Mouse (Mus musculus): ENCODE measurements around the gene Npepps.

Npepps gene

GRCm38 (mm10) chr11:97241321-97241720 is 39.1 kb downstream of the Npepps start:
- DNase-seq (ENCODE audit: low read depth, low spot score): no peak

- DNase-seq (ENCODE audit: low read depth, low spot score): no peak
Observed at GRCm38 (mm10) chr11:97237976-97238375, 42.5 kb downstream of the Npepps start.

- no peak for DNase-seq (ENCODE audit: low read depth, low spot score)
Observed at GRCm38 (mm10) chr11:97232436-97232835, 48.0 kb downstream of the Npepps start.

- DNase-seq (ENCODE audit: low read depth, low spot score): no peak
Observed at GRCm38 (mm10) chr11:97229396-97229795, 51.0 kb downstream of the Npepps start.

GRCm38 (mm10) chr11:97228985-97229384 is 51.5 kb downstream of the Npepps start:
- no peak for DNase-seq (ENCODE audit: low read depth, low spot score)

- no peak for DNase-seq (ENCODE audit: low read depth, low spot score)
Observed at GRCm38 (mm10) chr11:97226131-97226530, 54.3 kb downstream of the Npepps start.

- no peak for DNase-seq (ENCODE audit: low read depth, low spot score)
Observed at GRCm38 (mm10) chr11:97223485-97223884, 57.0 kb downstream of the Npepps start.

GRCm38 (mm10) chr11:97221611-97222010 is 58.8 kb downstream of the Npepps start:
- DNase-seq (ENCODE audit: low read depth, low spot score): no peak

- DNase-seq (ENCODE audit: low read depth, low spot score): no peak
Observed at GRCm38 (mm10) chr11:97220211-97220610, 60.2 kb downstream of the Npepps start.

- DNase-seq (ENCODE audit: low read depth, low spot score): no peak
Observed at GRCm38 (mm10) chr11:97214411-97214810, 66.0 kb downstream of the Npepps start.

GRCm38 (mm10) chr11:97210728-97211400 is 69.6 kb downstream of the Npepps start:
- no peak for DNase-seq (ENCODE audit: low read depth, low spot score)

GRCm38 (mm10) chr11:97207011-97207422 is 73.4 kb downstream of the Npepps start:
- no peak for DNase-seq (ENCODE audit: low read depth, low spot score)

GRCm38 (mm10) chr11:97199519-97199918 is 80.9 kb downstream of the Npepps start:
- no peak for DNase-seq (ENCODE audit: low read depth, low spot score)

- peak; percentile 80 for DNase-seq (ENCODE audit: low read depth, low spot score)
Observed at GRCm38 (mm10) chr11:97198601-97199000, 81.8 kb downstream of the Npepps start.

- no peak for DNase-seq (ENCODE audit: low read depth, low spot score)
Observed at GRCm38 (mm10) chr11:97197021-97197420, 83.4 kb downstream of the Npepps start.

- DNase-seq (ENCODE audit: low read depth, low spot score): no peak
Observed at GRCm38 (mm10) chr11:97196541-97196940, 83.9 kb downstream of the Npepps start.

GRCm38 (mm10) chr11:97192621-97192951 is 87.9 kb downstream of the Npepps start:
- no peak for DNase-seq (ENCODE audit: low read depth, low spot score)

- no peak for DNase-seq (ENCODE audit: low read depth, low spot score)
Observed at GRCm38 (mm10) chr11:97191915-97192620, 88.4 kb downstream of the Npepps start.

GRCm38 (mm10) chr11:97190992-97191391 is 89.4 kb downstream of the Npepps start:
- DNase-seq (ENCODE audit: low read depth, low spot score): no peak

- DNase-seq (ENCODE audit: low read depth, low spot score): peak; percentile 12
Observed at GRCm38 (mm10) chr11:97189645-97190044, 90.8 kb downstream of the Npepps start.

GRCm38 (mm10) chr11:97189231-97189630 is 91.2 kb downstream of the Npepps start:
- peak; percentile 29 for DNase-seq (ENCODE audit: low read depth, low spot score)

- DNase-seq (ENCODE audit: low read depth, low spot score): no peak
Observed at GRCm38 (mm10) chr11:97188643-97188955, 91.8 kb downstream of the Npepps start.
